Mouse (Mus musculus): ENCODE results near the gene Pus7. TPM values are rescaled to one million over a fixed set of nuclear protein-coding genes. Genes with fewer than 3 reads are reported as not detected.

Pus7 gene
- polyA plus RNA-seq, 1 experiment from 2014 or later, result 37.2 TPM

- no peak overlapping the region for H3K9ac ChIP-seq
- no peaks in the 10 kb centered on the region for H3K27me3 ChIP-seq (ENCODE audit: insufficient read depth, low read length)
- H3K4me2 ChIP-seq, result peak overlapping the region; percentile 61
- 63% methylated on average over 4 of the region's 4 CpGs for WGBS
- peak; percentile 8 for DNase-seq
- H3K27ac ChIP-seq (ENCODE audit: low read depth), result no peak overlapping the region
- no peak for ATAC-seq (ENCODE audit: insufficient read depth)
- H3K4me1 ChIP-seq (ENCODE audit: insufficient read depth), result peaks cover 5% of the 10 kb centered on the region; the same call in 1 of the 2 replicates
- no peak for TF ChIP-seq CTCF (IDR thresholded peaks at IDR 0.05; ENCODE audit: low read depth)
- peaks cover 9% of the 10 kb centered on the region; the same call in 1 of the 2 replicates for H3K36me3 ChIP-seq (ENCODE audit: insufficient read depth)
- no peak overlapping the region for H3K4me3 ChIP-seq (ENCODE audit: low read depth, low read length)
- H3K9me3 ChIP-seq (ENCODE audit: low read depth, low read length), result no peaks in the 10 kb centered on the region
These were observed 2.3 kb downstream of the Pus7 start for GRCm38 (mm10) chr5:23781172-23781571.

GRCm38 (mm10) chr5:23780516-23780915 is 3.0 kb downstream of the Pus7 start:
- H3K9ac ChIP-seq, result no peak overlapping the region
- peaks cover 5% of the 10 kb centered on the region; the same call in 1 of the 2 replicates for H3K4me1 ChIP-seq (ENCODE audit: insufficient read depth)
- peak; percentile 12; the same call in 1 of the 2 replicates for TF ChIP-seq CTCF (IDR thresholded peaks at IDR 0.05; ENCODE audit: low read depth)
- DNase-seq, result no peak
- no peak overlapping the region for H3K27ac ChIP-seq (ENCODE audit: low read depth)
- no peak overlapping the region for H3K4me3 ChIP-seq (ENCODE audit: low read depth, low read length)
- H3K36me3 ChIP-seq (ENCODE audit: insufficient read depth), result peaks cover 15% of the 10 kb centered on the region
- H3K27me3 ChIP-seq (ENCODE audit: insufficient read depth, low read length), result no peaks in the 10 kb centered on the region
- no peaks in the 10 kb centered on the region for H3K9me3 ChIP-seq (ENCODE audit: low read depth, low read length)
- WGBS, result 78% methylated on average over 4 of the region's 4 CpGs
- H3K4me2 ChIP-seq, result no peak overlapping the region
- no peak for ATAC-seq (ENCODE audit: insufficient read depth)

DNA sequence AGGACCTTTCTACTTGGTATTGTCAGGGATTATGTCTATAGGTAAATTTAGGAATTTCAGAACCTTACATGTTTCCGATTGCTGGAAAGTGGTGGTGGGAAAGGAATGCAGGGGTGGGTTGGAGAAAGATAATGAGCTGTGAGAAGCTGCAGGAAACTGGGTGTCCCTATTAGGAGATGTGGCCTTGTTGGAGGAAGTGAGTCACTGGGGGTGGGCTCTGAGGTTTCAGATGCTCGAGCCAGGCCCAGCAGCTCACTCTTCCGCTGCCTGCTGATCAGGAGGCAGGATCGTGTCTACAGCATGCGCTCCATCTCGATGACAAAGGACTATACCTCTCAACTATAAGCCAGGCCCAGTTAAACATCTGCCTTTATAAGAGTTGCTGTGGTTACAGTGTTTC is 9.3 kb downstream of the Pus7 start:
- H3K4me1 ChIP-seq (ENCODE audit: insufficient read depth), result no peaks in the 10 kb centered on the region
- TF ChIP-seq CTCF (IDR thresholded peaks at IDR 0.05; ENCODE audit: low read depth), result no peak
- 72% methylated on average over 6 of the region's 6 CpGs for WGBS

GRCm38 (mm10) chr5:23771105-23771504 is 12.4 kb downstream of the Pus7 start:
- DNase-seq, result no peak
- no peak overlapping the region for H3K4me2 ChIP-seq
- no peaks in the 10 kb centered on the region for H3K9me3 ChIP-seq (ENCODE audit: low read depth, low read length)
- no peak overlapping the region for H3K4me3 ChIP-seq (ENCODE audit: low read depth, low read length)
- no peaks in the 10 kb centered on the region for H3K4me1 ChIP-seq (ENCODE audit: insufficient read depth)
- 56% methylated on average over 8 of the region's 8 CpGs for WGBS
- H3K36me3 ChIP-seq (ENCODE audit: insufficient read depth), result peaks cover 64% of the 10 kb centered on the region
- ATAC-seq (ENCODE audit: insufficient read depth), result no peak
- TF ChIP-seq CTCF (IDR thresholded peaks at IDR 0.05; ENCODE audit: low read depth), result no peak
- H3K27ac ChIP-seq (ENCODE audit: low read depth), result no peak overlapping the region
- H3K9ac ChIP-seq, result no peak overlapping the region
- H3K27me3 ChIP-seq (ENCODE audit: insufficient read depth, low read length), result no peaks in the 10 kb centered on the region

More for the DNA sequence above, 9.3 kb downstream of the Pus7 start:
- H3K27ac ChIP-seq (ENCODE audit: low read depth), result no peak overlapping the region
- no peaks in the 10 kb centered on the region for H3K9me3 ChIP-seq (ENCODE audit: low read depth, low read length)
- H3K9ac ChIP-seq, result no peak overlapping the region
- no peak overlapping the region for H3K4me2 ChIP-seq
- DNase-seq (no peak), ATAC-seq (ENCODE audit: insufficient read depth) (no peak)
- no peaks in the 10 kb centered on the region for H3K27me3 ChIP-seq (ENCODE audit: insufficient read depth, low read length)
- peaks cover 49% of the 10 kb centered on the region for H3K36me3 ChIP-seq (ENCODE audit: insufficient read depth)
- no peak overlapping the region for H3K4me3 ChIP-seq (ENCODE audit: low read depth, low read length)

DNA sequence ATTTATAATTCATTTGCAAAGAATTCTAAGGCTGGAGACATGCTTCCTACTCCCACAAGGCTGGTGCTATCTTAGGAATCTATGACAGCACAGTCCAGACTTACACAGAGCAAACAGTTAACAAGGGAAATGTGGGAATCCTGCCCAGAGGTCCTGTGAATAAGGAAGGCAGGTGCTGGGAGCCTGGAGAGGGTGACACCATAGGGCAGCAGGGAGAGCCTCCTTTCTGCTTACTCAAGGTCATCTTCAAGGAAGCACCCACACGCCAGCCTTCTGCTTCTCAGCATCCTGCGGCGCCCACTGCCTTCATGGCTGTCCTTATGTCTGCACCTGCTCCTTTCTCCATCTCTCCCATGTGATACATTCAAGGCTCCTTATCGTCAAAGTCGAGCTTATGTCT is 19.0 kb downstream of the Pus7 start:
- Histone ChIP-seq H3K4me3 (ENCODE audit: low read depth, low read length) (no peak overlapping the region), H3K9me3 (ENCODE audit: low read depth, low read length) (no peaks in the 10 kb centered on the region), H3K4me2 (no peak overlapping the region), H3K36me3 (ENCODE audit: insufficient read depth) (peaks cover 54% of the 10 kb centered on the region), H3K4me1 (ENCODE audit: insufficient read depth) (no peaks in the 10 kb centered on the region), H3K9ac (no peak overlapping the region), H3K27ac (ENCODE audit: low read depth) (no peak overlapping the region), H3K27me3 (ENCODE audit: insufficient read depth, low read length) (no peaks in the 10 kb centered on the region)
- no peak for ATAC-seq (ENCODE audit: insufficient read depth)
- DNase-seq, result no peak
- no peak for TF ChIP-seq CTCF (IDR thresholded peaks at IDR 0.05; ENCODE audit: low read depth)
- WGBS, result 90% methylated on average over 5 of the region's 5 CpGs

DNA sequence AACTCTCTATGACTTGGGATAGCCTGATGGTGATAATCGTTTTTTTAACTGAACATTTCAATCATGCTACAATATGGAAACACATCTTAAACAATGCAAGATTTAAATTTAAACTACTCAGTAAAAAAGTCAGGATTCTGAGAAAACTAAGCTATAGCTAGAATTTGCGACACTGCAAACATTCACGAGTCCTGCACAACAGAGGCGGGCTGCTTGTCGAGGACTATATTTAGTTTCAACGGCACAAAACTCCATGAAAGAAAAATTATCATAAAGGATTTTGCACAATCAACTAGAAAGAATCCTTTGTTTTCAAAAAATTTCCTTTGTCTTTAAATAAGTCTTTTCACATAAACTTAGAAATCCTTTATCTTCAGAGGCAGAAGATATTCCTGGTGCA is 21.0 kb downstream of the Pus7 start:
- H3K36me3 ChIP-seq (ENCODE audit: insufficient read depth), result peaks cover 48% of the 10 kb centered on the region
- H3K27ac ChIP-seq (ENCODE audit: low read depth), result no peak overlapping the region
- no peak for TF ChIP-seq CTCF (IDR thresholded peaks at IDR 0.05; ENCODE audit: low read depth)
- ATAC-seq (ENCODE audit: insufficient read depth) (no peak), DNase-seq (no peak)
- H3K9me3 ChIP-seq (ENCODE audit: low read depth, low read length), result no peaks in the 10 kb centered on the region
- no peaks in the 10 kb centered on the region for H3K27me3 ChIP-seq (ENCODE audit: insufficient read depth, low read length)
- 91% methylated on average over 6 of the region's 6 CpGs for WGBS
- no peak overlapping the region for H3K9ac ChIP-seq
- no peak overlapping the region for H3K4me3 ChIP-seq (ENCODE audit: low read depth, low read length)
- no peak overlapping the region for H3K4me2 ChIP-seq
- H3K4me1 ChIP-seq (ENCODE audit: insufficient read depth), result no peaks in the 10 kb centered on the region

GRCm38 (mm10) chr5:23758633-23759032 is 24.9 kb downstream of the Pus7 start:
- ATAC-seq (ENCODE audit: insufficient read depth) (no peak), DNase-seq (peak; percentile 71)
- H3K27me3 ChIP-seq (ENCODE audit: insufficient read depth, low read length), result no peaks in the 10 kb centered on the region
- peak; percentile 63 for TF ChIP-seq CTCF (IDR thresholded peaks at IDR 0.05; ENCODE audit: low read depth)
- H3K4me2 ChIP-seq, result no peak overlapping the region
- H3K9ac ChIP-seq, result no peak overlapping the region
- H3K27ac ChIP-seq (ENCODE audit: low read depth), result no peak overlapping the region
- H3K36me3 ChIP-seq (ENCODE audit: insufficient read depth), result peaks cover 39% of the 10 kb centered on the region
- 52% methylated on average over 2 of the region's 2 CpGs for WGBS
- H3K9me3 ChIP-seq (ENCODE audit: low read depth, low read length), result no peaks in the 10 kb centered on the region
- H3K4me1 ChIP-seq (ENCODE audit: insufficient read depth), result no peaks in the 10 kb centered on the region
- no peak overlapping the region for H3K4me3 ChIP-seq (ENCODE audit: low read depth, low read length)

DNA sequence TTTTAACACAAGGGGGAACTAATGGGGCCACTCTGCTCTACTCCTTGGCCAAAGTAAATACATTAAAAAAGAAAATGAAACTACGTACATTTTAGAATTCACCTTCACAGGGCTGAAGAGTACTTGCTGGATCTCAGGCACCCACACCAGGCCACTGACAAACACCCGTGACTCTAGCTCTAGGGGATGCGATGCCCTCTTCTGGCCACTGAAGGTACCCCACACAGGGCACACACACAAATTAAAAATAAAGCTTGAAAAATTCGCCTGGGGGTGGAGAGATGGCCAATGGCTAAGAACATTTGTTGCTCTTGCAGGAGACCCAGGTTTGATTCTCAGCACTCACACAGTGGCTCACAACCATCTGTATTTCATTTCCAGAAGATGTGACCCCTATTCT is 27.1 kb downstream of the Pus7 start:
- Histone ChIP-seq H3K4me3 (ENCODE audit: low read depth, low read length) (no peak overlapping the region), H3K4me1 (ENCODE audit: insufficient read depth) (no peaks in the 10 kb centered on the region), H3K27me3 (ENCODE audit: insufficient read depth, low read length) (no peaks in the 10 kb centered on the region), H3K9me3 (ENCODE audit: low read depth, low read length) (no peaks in the 10 kb centered on the region), H3K36me3 (ENCODE audit: insufficient read depth) (peaks cover 40% of the 10 kb centered on the region), H3K9ac (no peak overlapping the region), H3K4me2 (no peak overlapping the region), H3K27ac (ENCODE audit: low read depth) (no peak overlapping the region)
- DNase-seq (no peak), ATAC-seq (ENCODE audit: insufficient read depth) (no peak)
- TF ChIP-seq CTCF (IDR thresholded peaks at IDR 0.05; ENCODE audit: low read depth), result peak; percentile 34; the same call in 1 of the 2 replicates
- 91% methylated on average over 4 of the region's 4 CpGs for WGBS
